Mouse (Mus musculus) neural tube, embryonic 11.5 days (tissue): ENCODE measurements around the gene Flywch1. TPM values are rescaled to one million over a fixed set of nuclear protein-coding genes. Genes with fewer than 3 reads are reported as not detected.

ENCODE experiments used
- ATAC-seq: fragments of 200-750 bp; cut with Nextera tagmentation; 2 replicates; pipeline ENCODE4 v1.8.0; 2017; ENCODE audit warnings: moderate number of reproducible peaks, mild to moderate bottlenecking, moderate TSS enrichment, moderate library complexity; ENCODE audit not compliant: insufficient read depth, low FRiP score, low TSS enrichment
- DNase-seq: peaks from one replicate; pipeline ENCODE4 v3.0.0-alpha.2; 2015; ENCODE audit warnings: low spot score
- H3K27ac ChIP-seq: fragments of 300-500 bp; sonication (generic); 2 replicates; pipeline ENCODE4 v1.5.1; 2014; ENCODE audit warnings: low read depth, mild to moderate bottlenecking, low read length
- H3K27me3 ChIP-seq: fragments of 300-500 bp; sonication (generic); 2 replicates; pipeline ENCODE4 v1.6.1; 2014; ENCODE audit warnings: mild to moderate bottlenecking, low read length, mixed read lengths; ENCODE audit not compliant: control insufficient read depth, insufficient read depth
- H3K36me3 ChIP-seq: fragments of 300-500 bp; sonication (generic); 2 replicates; pipeline ENCODE4 v1.6.1; 2014; ENCODE audit warnings: mild to moderate bottlenecking, low read length, moderate library complexity, mixed read lengths; ENCODE audit not compliant: control insufficient read depth, insufficient read depth
- H3K4me1 ChIP-seq: fragments of 300-500 bp; sonication (generic); 2 replicates; pipeline ENCODE4 v1.6.1; 2014; ENCODE audit warnings: low read length, mixed read lengths; ENCODE audit not compliant: control insufficient read depth, insufficient read depth
- H3K4me2 ChIP-seq: fragments of 300-500 bp; sonication (generic); 2 replicates; pipeline ENCODE4 v1.6.1; 2014; ENCODE audit warnings: low read depth, mild to moderate bottlenecking, moderate library complexity
- H3K4me3 ChIP-seq: fragments of 300-500 bp; sonication (generic); 2 replicates; pipeline ENCODE4 v1.5.1; 2014; ENCODE audit warnings: low read depth, low read length
- H3K9ac ChIP-seq: fragments of 300-500 bp; sonication (generic); 2 replicates; pipeline ENCODE4 v1.6.1; 2014; ENCODE audit warnings: mild to moderate bottlenecking, low read length
- H3K9me3 ChIP-seq: fragments of 300-500 bp; sonication (generic); 2 replicates; pipeline ENCODE4 v1.6.1; 2016; ENCODE audit warnings: low read length; ENCODE audit not compliant: control insufficient read depth
- WGBS: fragments of 180-500 bp; shearing (Covaris S2); extraction: QIAGEN DNeasy Blood & Tissue Kit; methylation state at CpG from one replicate; pipeline ENCODE4 v1.1.7; 2014; 5-methylcytosine and 5-hydroxymethylcytosine counted together
- polyA plus RNA-seq: library from polyadenylated mRNA; unstranded; fragments of >200 nt; fragmentation: Nextera tagmentation; extraction: Ambion mirVana; gene quantifications from 2 replicates; pipeline ENCODE4 v1.2.1, GENCODE M21; 2014

The Flywch1 gene
- polyA plus RNA-seq = 173 and 197 TPM in 2 replicates

- Histone ChIP-seq H3K4me3 (peak within 1 kb of the TSS; percentile 79), H3K36me3 (no peaks in the 10 kb centered on the region; the same call in 1 of the 2 replicates), H3K4me2 (peak within 1 kb of the TSS; percentile 64), H3K9me3 (no peaks in the 10 kb centered on the region), H3K27me3 (no peaks in the 10 kb centered on the region), H3K27ac (peak within 1 kb of the TSS; percentile 76), H3K4me1 (peaks cover 5% of the 10 kb centered on the region), H3K9ac (peak within 1 kb of the TSS; percentile 92)
- WGBS = 3% methylated on average over 54 of the region's 58 CpGs
- peak; percentile 98 for DNase-seq
- ATAC-seq = peak; percentile 97
Observed at GRCm38 (mm10) chr17:23771284-23772218, at the start of gene Flywch1. TSS of gene Flywch1 (minus strand) at chr17:23771602.

GRCm38 (mm10) chr17:23820731-23821130 lies 49.3 kb upstream of the Flywch1 start:
- no peak for ATAC-seq
- Histone ChIP-seq H3K27me3 (no peaks in the 10 kb centered on the region), H3K36me3 (peaks cover 86% of the 10 kb centered on the region), H3K9me3 (peaks cover 11% of the 10 kb centered on the region), H3K4me1 (no peaks in the 10 kb centered on the region), H3K9ac (no peak overlapping the region), H3K4me3 (no peak overlapping the region), H3K27ac (no peak overlapping the region), H3K4me2 (no peak overlapping the region)
- 95% methylated on average over 5 of the region's 5 CpGs for WGBS
- no peak for DNase-seq

DNA sequence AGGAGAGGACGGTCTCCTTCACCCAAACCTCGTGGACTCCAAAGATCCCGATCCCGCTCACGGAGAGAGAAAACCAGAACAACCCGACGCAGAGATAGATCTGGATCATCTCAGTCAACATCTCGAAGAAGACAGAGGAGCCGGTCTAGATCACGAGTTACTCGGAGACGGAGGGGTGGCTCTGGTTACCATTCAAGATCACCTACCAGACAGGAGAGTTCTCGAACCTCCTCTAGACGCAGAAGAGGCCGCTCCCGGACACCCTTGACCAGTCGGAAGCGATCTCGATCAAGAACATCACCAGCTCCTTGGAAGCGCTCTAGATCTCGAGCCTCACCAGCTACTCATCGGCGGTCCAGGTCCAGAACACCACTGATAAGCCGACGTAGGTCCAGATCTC lies 47.8 kb upstream of the Flywch1 start:
- Histone ChIP-seq H3K4me1 (no peaks in the 10 kb centered on the region), H3K4me3 (no peak overlapping the region), H3K27ac (no peak overlapping the region), H3K36me3 (peaks cover 88% of the 10 kb centered on the region), H3K9ac (no peak overlapping the region), H3K4me2 (no peak overlapping the region), H3K9me3 (peaks cover 11% of the 10 kb centered on the region), H3K27me3 (no peaks in the 10 kb centered on the region)
- no peak for ATAC-seq
- 98% methylated on average over 25 of the region's 25 CpGs for WGBS
- DNase-seq = no peak

- H3K27ac ChIP-seq = no peak overlapping the region
- ATAC-seq = no peak
- no peaks in the 10 kb centered on the region for H3K4me1 ChIP-seq
- peaks cover 88% of the 10 kb centered on the region for H3K36me3 ChIP-seq
- H3K9ac ChIP-seq = no peak overlapping the region
- WGBS = 98% methylated on average over 8 of the region's 8 CpGs
- no peak overlapping the region for H3K4me2 ChIP-seq
- H3K4me3 ChIP-seq = no peak overlapping the region
- H3K9me3 ChIP-seq = peaks cover 11% of the 10 kb centered on the region
- H3K27me3 ChIP-seq = no peaks in the 10 kb centered on the region
- no peak for DNase-seq
Observed at GRCm38 (mm10) chr17:23818579-23818978, 47.2 kb upstream of the Flywch1 start.

DNA sequence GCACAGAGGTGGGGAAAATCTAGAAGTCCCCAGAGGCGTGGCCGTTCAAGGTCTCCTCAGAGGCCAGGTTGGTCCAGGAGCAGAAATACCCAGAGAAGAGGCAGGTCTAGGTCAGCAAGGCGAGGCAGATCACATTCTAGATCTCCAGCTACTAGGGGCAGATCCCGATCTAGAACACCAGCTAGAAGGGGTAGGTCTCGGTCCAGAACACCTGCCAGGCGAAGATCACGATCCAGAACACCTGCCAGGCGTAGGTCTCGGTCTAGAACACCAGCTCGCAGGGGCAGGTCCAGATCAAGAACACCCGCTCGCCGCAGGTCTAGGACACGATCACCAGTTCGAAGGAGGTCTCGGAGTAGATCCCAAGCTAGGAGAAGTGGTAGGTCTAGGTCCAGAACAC lies 44.2 kb upstream of the Flywch1 start:
- H3K4me3 ChIP-seq = no peak overlapping the region
- peaks cover 11% of the 10 kb centered on the region for H3K9me3 ChIP-seq
- no peak overlapping the region for H3K27ac ChIP-seq
- no peak overlapping the region for H3K9ac ChIP-seq
- no peak overlapping the region for H3K4me2 ChIP-seq
- no peak for ATAC-seq
- 97% methylated on average over 16 of the region's 16 CpGs for WGBS
- H3K27me3 ChIP-seq = no peaks in the 10 kb centered on the region
- no peak for DNase-seq
- H3K4me1 ChIP-seq = no peaks in the 10 kb centered on the region
- peaks cover 81% of the 10 kb centered on the region for H3K36me3 ChIP-seq

GRCm38 (mm10) chr17:23807918-23808317 lies 36.5 kb upstream of the Flywch1 start:
- ATAC-seq = no peak
- H3K4me2 ChIP-seq = no peak overlapping the region
- H3K27me3 ChIP-seq = no peaks in the 10 kb centered on the region
- peaks cover 9% of the 10 kb centered on the region; the same call in 1 of the 2 replicates for H3K4me1 ChIP-seq
- no peaks in the 10 kb centered on the region for H3K9me3 ChIP-seq
- DNase-seq = no peak
- H3K36me3 ChIP-seq = peaks cover 31% of the 10 kb centered on the region
- H3K4me3 ChIP-seq = no peak overlapping the region
- H3K27ac ChIP-seq = no peak overlapping the region
- WGBS = 97% methylated on average over 3 of the region's 3 CpGs
- no peak overlapping the region for H3K9ac ChIP-seq

- Histone ChIP-seq H3K4me1 (peaks cover 9% of the 10 kb centered on the region; the same call in 1 of the 2 replicates), H3K4me3 (no peak overlapping the region), H3K4me2 (no peak overlapping the region), H3K9ac (no peak overlapping the region), H3K27me3 (no peaks in the 10 kb centered on the region), H3K36me3 (peaks cover 26% of the 10 kb centered on the region), H3K9me3 (no peaks in the 10 kb centered on the region), H3K27ac (no peak overlapping the region)
- ATAC-seq (no peak), DNase-seq (no peak)
- 92% methylated on average over 25 of the region's 25 CpGs for WGBS
Observed at GRCm38 (mm10) chr17:23806867-23807266, 35.5 kb upstream of the Flywch1 start.

DNA sequence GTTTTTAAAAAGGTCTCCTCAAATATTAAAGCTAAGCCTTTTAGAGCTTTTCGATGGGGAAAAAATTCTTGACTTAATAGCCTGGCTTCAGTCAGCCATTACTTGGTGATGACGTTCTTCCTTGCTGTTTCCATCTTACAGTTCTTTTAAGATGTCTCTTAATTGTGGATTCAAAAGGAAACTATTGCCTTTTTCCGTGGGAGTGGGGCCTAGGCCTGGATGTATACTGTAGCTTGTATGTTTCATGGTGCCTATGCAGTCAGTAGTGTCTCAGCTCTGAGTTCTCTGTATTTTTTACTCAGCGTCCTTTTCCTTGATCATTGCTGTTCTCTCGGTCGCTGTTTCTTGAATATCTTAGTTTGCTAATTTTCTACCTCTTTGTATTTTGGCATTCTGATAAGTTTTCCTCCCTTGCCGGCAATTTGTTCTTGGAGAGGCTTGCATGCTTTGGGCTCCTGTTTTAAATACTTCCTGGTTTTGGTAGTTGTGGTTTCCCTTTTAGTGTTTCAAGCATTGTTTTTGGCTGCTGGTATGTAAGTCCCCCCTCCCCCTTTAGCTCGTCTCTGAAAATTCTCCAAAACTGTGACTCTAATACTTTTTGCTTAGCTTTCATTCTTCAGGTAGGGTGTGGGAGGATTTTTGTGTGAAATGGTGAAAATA lies 33.2 kb upstream of the Flywch1 start:
- Histone ChIP-seq H3K4me3 (peak overlapping the region; percentile 64), H3K27me3 (no peaks in the 10 kb centered on the region), H3K9me3 (no peaks in the 10 kb centered on the region), H3K4me1 (peaks cover 9% of the 10 kb centered on the region; the same call in 1 of the 2 replicates), H3K4me2 (peak overlapping the region; percentile 82), H3K9ac (peak overlapping the region; percentile 78), H3K36me3 (peaks cover 13% of the 10 kb centered on the region), H3K27ac (no peak overlapping the region)
- ATAC-seq = no peak
- 7% methylated on average over 8 of the region's 8 CpGs for WGBS
- DNase-seq = no peak
